Mouse (Mus musculus) spleen, adult 2 months (tissue): Measurements from ENCODE around the gene Emc7.

Source experiments
- CTCF ChIP-seq: fragments of 200-500 bp; IDR thresholded peaks from 2 replicates; pipeline ENCODE4 v1.5.1; 2011; ENCODE audit warnings: mild to moderate bottlenecking, inconsistent platforms; ENCODE audit not compliant: insufficient read depth, insufficient read length, insufficient replicate concordance; ENCODE audit errors: extremely low read depth
- POLR2A ChIP-seq: fragments of 200-500 bp; IDR thresholded peaks from 2 replicates; pipeline ENCODE4 v1.6.1; 2011; ENCODE audit warnings: low read depth, low read length, inconsistent platforms

DNA sequence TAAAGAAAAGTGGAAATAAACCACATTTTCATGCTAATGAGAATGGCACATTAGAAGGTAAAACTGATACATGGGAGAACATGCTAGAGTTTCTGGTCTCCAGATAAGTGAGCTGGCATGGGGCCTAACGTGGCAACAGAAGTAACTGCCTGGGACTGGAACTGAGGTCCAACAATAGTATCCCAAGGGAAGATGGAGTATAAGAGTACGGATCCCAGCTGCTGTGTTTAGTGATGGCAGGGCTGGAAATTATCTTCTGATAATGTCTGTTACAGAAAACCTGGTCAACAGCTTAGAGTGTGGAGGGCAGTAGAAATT is 28.5 kb downstream of the Emc7 start:
- TF ChIP-seq POLR2A (no peak), CTCF (no peak)
